ENCODE assay signal across 8 mouse cellular contexts in genomic region chr7:97580843-97581214, GRCm38 (mm10). TPM values are rescaled to one million over a fixed set of nuclear protein-coding genes. Genes with fewer than 3 reads are reported as not detected.
DNase-seq lines count a peak whose midpoint lies in the region; ATAC-seq and TF ChIP-seq lines count a peak whose summit lies in the region.

No protein-coding gene starts in this region.

- no peaks in the 10 kb centered on the region for H3K36me3 ChIP-seq in kidney, embryonic 14.5 days (ENCODE audit: control insufficient read depth, insufficient read depth, low read length)
- no peaks in the 10 kb centered on the region for H3K36me3 ChIP-seq in limb, embryonic 15.5 days
- H3K36me3 ChIP-seq in splenic B cell, adult 2 months (ENCODE audit: control insufficient read depth, insufficient read depth, low read length, poor library complexity, severe bottlenecking), result no peaks in the 10 kb centered on the region

- peak overlapping the region; percentile 99 for H3K9ac ChIP-seq in kidney, embryonic 14.5 days (ENCODE audit: low read depth, low read length)
- peak overlapping the region; percentile 99 for H3K9ac ChIP-seq in limb, embryonic 15.5 days

- peak; percentile 58 for ATAC-seq in kidney, embryonic 14.5 days (ENCODE audit: low FRiP score, low TSS enrichment)
- peak; percentile 49 for ATAC-seq in limb, embryonic 15.5 days (ENCODE audit: insufficient number of reproducible peaks, low FRiP score, low TSS enrichment, low read depth)

- no peaks in the 10 kb centered on the region for H3K27me3 ChIP-seq in kidney, embryonic 14.5 days (ENCODE audit: control insufficient read depth, insufficient read depth, low read length)
- H3K27me3 ChIP-seq in limb, embryonic 15.5 days, result no peaks in the 10 kb centered on the region
- H3K27me3 ChIP-seq in splenic B cell, adult 2 months (ENCODE audit: control insufficient read depth, insufficient read depth, low read length, poor library complexity, severe bottlenecking), result no peaks in the 10 kb centered on the region

- peak; percentile 74 for TF ChIP-seq POLR2A in embryonic fibroblast, embryonic 13.5 days (IDR thresholded peaks at IDR 0.05; ENCODE audit: low read depth, low read length)

- peak; percentile 84 to 87 for DNase-seq in B cell, adult 2 months
- DNase-seq in adrenal gland, postnatal 4 days (ENCODE audit: low spot score in 2 of 2), result peak; percentile 48 to 68
- DNase-seq in heart, adult 9 months (ENCODE audit: low spot score in 2 of 2), result peak; percentile 85 to 86
- peak; percentile 58 to 70 for DNase-seq in monocyte, adult 2 months (ENCODE audit: low read depth in 1 of 2, low spot score in 2 of 2)
- DNase-seq in splenic B cell, adult 2 months (ENCODE audit: low read depth, low spot score), result peak; percentile 89

- no peak for TF ChIP-seq CTCF in embryonic fibroblast, embryonic 13.5 days (IDR thresholded peaks at IDR 0.05; ENCODE audit: borderline replicate concordance, insufficient read depth, low read length)

- no peaks in the 10 kb centered on the region; the same call in 1 of the 2 replicates for H3K9me3 ChIP-seq in kidney, embryonic 14.5 days (ENCODE audit: control insufficient read depth, low read length)
- H3K9me3 ChIP-seq in limb, embryonic 15.5 days, result no peaks in the 10 kb centered on the region

- H3K4me3 ChIP-seq in embryonic fibroblast, embryonic 13.5 days (ENCODE audit: insufficient read depth, low read length), result peak overlapping the region; percentile 91
- peak overlapping the region; percentile 99 for H3K4me3 ChIP-seq in kidney, embryonic 14.5 days (ENCODE audit: low read length)
- peak overlapping the region; percentile 100 for H3K4me3 ChIP-seq in limb, embryonic 15.5 days

- no peaks in the 10 kb centered on the region for H3K4me1 ChIP-seq in embryonic fibroblast, embryonic 13.5 days (ENCODE audit: control insufficient read depth, insufficient read depth, low read length)
- H3K4me1 ChIP-seq in kidney, embryonic 14.5 days (ENCODE audit: control insufficient read depth, insufficient read depth, low read length), result peaks cover 4% of the 10 kb centered on the region
- peaks cover 9% of the 10 kb centered on the region; the same call in 1 of the 2 replicates for H3K4me1 ChIP-seq in limb, embryonic 15.5 days

- peak overlapping the region; percentile 89 for H3K4me2 ChIP-seq in kidney, embryonic 14.5 days (replicated peaks; ENCODE audit: low read depth, low read length)
- peak overlapping the region; percentile 63 for H3K4me2 ChIP-seq in limb, embryonic 15.5 days

- H3K27ac ChIP-seq in embryonic fibroblast, embryonic 13.5 days (ENCODE audit: insufficient read depth, low read length), result peak overlapping the region; percentile 92
- H3K27ac ChIP-seq in kidney, embryonic 14.5 days (ENCODE audit: low read depth, low read length), result peak overlapping the region; percentile 98
- H3K27ac ChIP-seq in limb, embryonic 15.5 days, result peak overlapping the region; percentile 98

- under 1% methylated on average over 11 of the region's 11 CpGs for WGBS in kidney, embryonic 14.5 days
- 0% methylated on average over 11 of the region's 11 CpGs for WGBS in limb, embryonic 15.5 days

RNA-seq across cellular contexts. Expression of gene Rsf1, which starts 1.1 kb away (rescaled TPM):
- 10 to 100 TPM; 35.4 to 40.4 TPM for total RNA-seq in adrenal gland, postnatal 4 days (2021)
- polyA plus RNA-seq in embryonic fibroblast, embryonic 13.5 days (2011; ENCODE audit: insufficient read length, low read depth, missing spikeins), result 24.2 and 26.2 TPM in 2 replicates
- polyA plus RNA-seq in kidney, embryonic 14.5 days (2014; fragmentation: Nextera tagmentation; extraction: Ambion mirVana), result 19.0 and 28.4 TPM in 2 replicates
- 19.7 and 22.8 TPM in 2 replicates for polyA plus RNA-seq in limb, embryonic 15.5 days (2015; fragmentation: Nextera tagmentation; extraction: Ambion mirVana)

RNA-seq across cellular contexts. Expression of gene Aamdc, which starts 1.5 kb away (rescaled TPM):
- 10 to 100 TPM; 29.9 to 33.4 TPM for total RNA-seq in adrenal gland, postnatal 4 days (2021)
- polyA plus RNA-seq in embryonic fibroblast, embryonic 13.5 days (2011; ENCODE audit: insufficient read length, low read depth, missing spikeins), result 21.9 and 22.2 TPM in 2 replicates
- 44.4 and 50.8 TPM in 2 replicates for polyA plus RNA-seq in kidney, embryonic 14.5 days (2014; fragmentation: Nextera tagmentation; extraction: Ambion mirVana)
- 72.2 and 97.0 TPM in 2 replicates for polyA plus RNA-seq in limb, embryonic 15.5 days (2015; fragmentation: Nextera tagmentation; extraction: Ambion mirVana)

Comparison
In these comparisons a context has a peak if more than half of its experiments do, and no peak if none do; other contexts are left out.
1. Peak in every context shown above with its lines: DNase-seq, ATAC-seq, H3K4me3 ChIP-seq and H3K27ac ChIP-seq.